Mouse (Mus musculus) MEL (cell line): ENCODE measurements around the gene Hmg20a. TPM values are rescaled to one million over a fixed set of nuclear protein-coding genes. Genes with fewer than 3 reads are reported as not detected.

Experiments used
- DNase-seq: peaks from one replicate; pipeline ENCODE4 v3.0.0; 2011; ENCODE audit warnings: low read depth, low spot score
- H3K27ac ChIP-seq: 2 replicates; pipeline ENCODE4 v1.5.1; 2012; ENCODE audit warnings: low read depth, mild to moderate bottlenecking, control low read depth, low read length, moderate library complexity; ENCODE audit not compliant: control insufficient read depth
- H3K27me3 ChIP-seq, 2 experiments: fragments of 150-350 bp in 1 of 2; sonication (generic) in 1 of 2; 2 replicates each; pipeline ENCODE4 v1.6.1; 2012; ENCODE audit warnings: low read length in 2 of 2, mild to moderate bottlenecking in 2 of 2, improper control_type of control experiment in 1 of 2, moderate library complexity in 1 of 2; ENCODE audit not compliant: insufficient read depth in 2 of 2, control insufficient read depth in 1 of 2
- H3K36me3 ChIP-seq, 2 experiments: 2 replicates each; pipeline ENCODE4 v1.6.1; 2012 to 2014; ENCODE audit warnings: low read length in 2 of 2, improper control_type of control experiment in 1 of 2, inconsistent platforms in 1 of 2, mild to moderate bottlenecking in 1 of 2; ENCODE audit not compliant: insufficient read depth in 2 of 2, control insufficient read depth in 1 of 2
- H3K4me1 ChIP-seq, 2 experiments: fragments of 150-350 bp in 1 of 2; sonication (generic) in 1 of 2; 2 replicates each; pipeline ENCODE4 v1.6.1; 2012; ENCODE audit warnings: low read length in 2 of 2, improper control_type of control experiment in 1 of 2, mild to moderate bottlenecking in 1 of 2; ENCODE audit not compliant: insufficient read depth in 2 of 2, control insufficient read depth in 1 of 2
- H3K4me3 ChIP-seq, 2 experiments: fragments of 150-350 bp in 1 of 2; sonication (generic) in 1 of 2; 2 replicates each; pipeline ENCODE4 v1.5.1; 2012; ENCODE audit warnings: low read depth in 2 of 2, low read length in 2 of 2, mild to moderate bottlenecking in 2 of 2, moderate library complexity in 2 of 2, control low read depth in 1 of 2, improper control_type of control experiment in 1 of 2; ENCODE audit not compliant: control insufficient read depth in 1 of 2, insufficient read depth in 1 of 2
- H3K79me2 ChIP-seq: 2 replicates; pipeline ENCODE4 v1.6.1; 2012; ENCODE audit warnings: mild to moderate bottlenecking, low read length, moderate library complexity; ENCODE audit not compliant: control insufficient read depth, poor library complexity, insufficient read depth
- H3K9ac ChIP-seq: 2 replicates; pipeline ENCODE4 v1.6.1; 2012; ENCODE audit warnings: low read depth, mild to moderate bottlenecking, control low read depth, low read length, moderate library complexity; ENCODE audit not compliant: control insufficient read depth, poor library complexity, severe bottlenecking
- H3K9me3 ChIP-seq: fragments of 150-350 bp; sonication (generic); replicated peaks from 2 replicates; pipeline ENCODE4 v1.6.1; 2012; ENCODE audit warnings: mild to moderate bottlenecking, low read length, improper control_type of control experiment, moderate library complexity; ENCODE audit not compliant: insufficient read depth
- BHLHE40 ChIP-seq: IDR thresholded peaks from 2 replicates; pipeline ENCODE4 v1.6.1; 2012; ENCODE audit warnings: low read depth, mild to moderate bottlenecking, inconsistent platforms, low read length, improper control_type of control experiment, borderline replicate concordance
- CHD1 ChIP-seq: IDR thresholded peaks from 2 replicates; pipeline ENCODE4 v1.6.1; 2012; ENCODE audit warnings: low read depth, mild to moderate bottlenecking, inconsistent platforms, low read length, improper control_type of control experiment
- CTCF ChIP-seq, 3 experiments: IDR thresholded peaks in 2 of 3; conservative IDR thresholded peaks in 1 of 3; 2 replicates each; pipeline ENCODE4 v1.5.1; 2011 to 2012; ENCODE audit warnings: low read length in 3 of 3, low read depth in 2 of 3, mild to moderate bottlenecking in 2 of 3, improper control_type of control experiment in 1 of 3, inconsistent platforms in 1 of 3, mixed read lengths in 1 of 3, moderate library complexity in 1 of 3; ENCODE audit not compliant: control insufficient read depth in 1 of 3, insufficient read depth in 1 of 3, poor library complexity in 1 of 3, severe bottlenecking in 1 of 3
- ELF1 ChIP-seq: IDR thresholded peaks from 2 replicates; pipeline ENCODE4 v1.6.1; 2014; ENCODE audit warnings: low read depth, mild to moderate bottlenecking, inconsistent platforms, low read length, improper control_type of control experiment, moderate library complexity
- GABPA ChIP-seq: IDR thresholded peaks from 2 replicates; pipeline ENCODE4 v1.6.1; 2012; ENCODE audit warnings: low read depth, mild to moderate bottlenecking, inconsistent platforms, low read length, improper control_type of control experiment, moderate library complexity
- GATA1 ChIP-seq: IDR thresholded peaks from 2 replicates; pipeline ENCODE4 v1.6.1; 2011; ENCODE audit warnings: low read depth, low read length, improper control_type of control experiment
- JUND ChIP-seq: IDR thresholded peaks from 2 replicates; pipeline ENCODE4 v1.6.1; 2011; ENCODE audit warnings: low read depth, mild to moderate bottlenecking, improper control_type of control experiment, low read length
- MAX ChIP-seq: IDR thresholded peaks from 2 replicates; pipeline ENCODE4 v1.6.1; 2011; ENCODE audit warnings: low read length, improper control_type of control experiment
- MAZ ChIP-seq: IDR thresholded peaks from 2 replicates; pipeline ENCODE4 v1.6.1; 2012; ENCODE audit warnings: low read depth, mild to moderate bottlenecking, inconsistent platforms, low read length, improper control_type of control experiment
- MXI1 ChIP-seq: IDR thresholded peaks from 2 replicates; pipeline ENCODE4 v1.6.1; 2011; ENCODE audit warnings: mild to moderate bottlenecking, low read depth, low read length, improper control_type of control experiment
- NRF1 ChIP-seq: IDR thresholded peaks from 2 replicates; pipeline ENCODE4 v1.6.1; 2014; ENCODE audit warnings: low read depth, mild to moderate bottlenecking, inconsistent platforms, low read length, improper control_type of control experiment, moderate library complexity; ENCODE audit not compliant: poor library complexity, insufficient read depth, severe bottlenecking
- POLR2A ChIP-seq, 2 experiments: IDR thresholded peaks; 2 replicates each; pipeline ENCODE4 v1.6.1; 2011 to 2012; ENCODE audit warnings: low read length in 2 of 2, mild to moderate bottlenecking in 2 of 2, control low read depth in 1 of 2, improper control_type of control experiment in 1 of 2, low read depth in 1 of 2, moderate library complexity in 1 of 2; ENCODE audit not compliant: control insufficient read depth in 1 of 2, insufficient read depth in 1 of 2, poor library complexity in 1 of 2
- POLR2AphosphoS2 ChIP-seq: IDR thresholded peaks from 2 replicates; pipeline ENCODE4 v1.6.1; 2011; ENCODE audit warnings: low read length, improper control_type of control experiment
- POLR2AphosphoS5 ChIP-seq: IDR thresholded peaks from 2 replicates; pipeline ENCODE4 v1.6.1; 2012; ENCODE audit warnings: low read depth, borderline replicate concordance, mild to moderate bottlenecking, inconsistent platforms, low read length, moderate library complexity, mixed read lengths
- RAD21 ChIP-seq: IDR thresholded peaks from 2 replicates; pipeline ENCODE4 v1.6.1; 2011; ENCODE audit warnings: mild to moderate bottlenecking, low read depth, low read length, improper control_type of control experiment
- SIN3A ChIP-seq: IDR thresholded peaks from 2 replicates; pipeline ENCODE4 v1.6.1; 2012; ENCODE audit warnings: low read length, improper control_type of control experiment, inconsistent platforms
- SMC3 ChIP-seq: IDR thresholded peaks from 2 replicates; pipeline ENCODE4 v1.6.1; 2011; ENCODE audit warnings: low read depth, low read length, improper control_type of control experiment
- TAL1 ChIP-seq: IDR thresholded peaks from 2 replicates; pipeline ENCODE4 v1.6.1; 2012; ENCODE audit warnings: mild to moderate bottlenecking, inconsistent platforms, low read length, moderate library complexity, mixed read lengths
- TBP ChIP-seq: IDR thresholded peaks from 2 replicates; pipeline ENCODE4 v1.8.0; 2011; ENCODE audit warnings: low read depth, low read length, improper control_type of control experiment
- TCF12 ChIP-seq: IDR thresholded peaks from 2 replicates; pipeline ENCODE4 v1.6.1; 2014; ENCODE audit warnings: low read depth, mild to moderate bottlenecking, inconsistent platforms, low read length, improper control_type of control experiment, moderate library complexity
- UBTF ChIP-seq: IDR thresholded peaks from 2 replicates; pipeline ENCODE4 v1.6.1; 2012; ENCODE audit warnings: low read depth, mild to moderate bottlenecking, inconsistent platforms, low read length, improper control_type of control experiment, moderate library complexity, borderline replicate concordance; ENCODE audit not compliant: insufficient read depth
- USF1 ChIP-seq: IDR thresholded peaks from 2 replicates; pipeline ENCODE4 v1.6.1; 2014; ENCODE audit warnings: low read depth, mild to moderate bottlenecking, inconsistent platforms, low read length, improper control_type of control experiment, moderate library complexity
- USF2 ChIP-seq, 2 experiments: IDR thresholded peaks; 2 replicates each; pipeline ENCODE4 v1.6.1; 2011 to 2012; ENCODE audit warnings: improper control_type of control experiment in 2 of 2, low read length in 2 of 2, borderline replicate concordance in 1 of 2, inconsistent platforms in 1 of 2, low read depth in 1 of 2, mild to moderate bottlenecking in 1 of 2; ENCODE audit not compliant: insufficient read depth in 1 of 2
- ZC3H11A ChIP-seq: IDR thresholded peaks from 2 replicates; pipeline ENCODE4 v1.6.1; 2012; ENCODE audit warnings: low read depth, mild to moderate bottlenecking, inconsistent platforms, low read length, improper control_type of control experiment
- ZKSCAN1 ChIP-seq: IDR thresholded peaks from 2 replicates; pipeline ENCODE4 v1.6.1; 2012; ENCODE audit warnings: low read depth, mild to moderate bottlenecking, inconsistent platforms, low read length, improper control_type of control experiment, moderate library complexity
- ZNF384 ChIP-seq: IDR thresholded peaks from 2 replicates; pipeline ENCODE4 v1.6.1; 2012; ENCODE audit warnings: low read depth, mild to moderate bottlenecking, inconsistent platforms, low read length, improper control_type of control experiment
- polyA plus RNA-seq, 2 experiments: library from polyadenylated mRNA; stranded (reverse) in 1 of 2; unstranded in 1 of 2; fragments of >175 nt in 1 of 2; fragments of >200 nt in 1 of 2; gene quantifications; 2 replicates each; pipeline versions ENCODE4 v1.2.1 to v1.2.4; 2012; ENCODE audit warnings: low replicate concordance in 2 of 2, low read depth in 1 of 2; ENCODE audit not compliant: insufficient read length in 2 of 2, insufficient read depth in 1 of 2, missing spikeins in 1 of 2
- total RNA-seq: library from RNA; depleted of rRNA; stranded (reverse); fragments of 300-350 nt; gene quantifications from 2 replicates; pipeline ENCODE4 v1.2.3, GENCODE M21; 2012

Hmg20a gene
- total and polyA plus RNA-seq, 3 experiments = 12.6 to 23.6 TPM; not detected in 1

DNA sequence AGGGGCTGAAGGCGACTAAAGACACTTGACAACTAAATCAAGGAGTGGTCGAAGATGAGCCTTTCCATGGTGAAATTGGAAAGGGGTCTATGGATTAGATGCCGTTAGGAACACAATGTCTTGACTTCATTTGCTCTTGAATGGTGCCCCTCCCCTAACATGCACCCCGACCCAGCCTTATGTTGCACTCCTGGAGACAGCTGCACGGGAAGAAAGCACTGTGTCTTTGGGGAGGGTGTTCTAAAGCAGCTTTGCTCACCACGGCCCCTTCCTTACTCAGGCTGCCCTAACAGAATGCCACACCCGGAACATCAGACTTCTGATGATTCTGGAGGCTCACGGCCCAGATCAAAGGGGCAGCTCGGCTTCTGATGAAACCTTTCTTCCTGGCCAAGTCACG lies 103.9 kb downstream of the Hmg20a start:
- H3K79me2 ChIP-seq = no peaks in the 10 kb centered on the region
- H3K36me3 ChIP-seq = no peaks in the 10 kb centered on the region
- no peaks in the 10 kb centered on the region for H3K4me1 ChIP-seq
- DNase-seq = no peak
- no peak overlapping the region for H3K27ac ChIP-seq
- H3K4me3 ChIP-seq = no peak overlapping the region
- TF ChIP-seq TBP (no peak), USF1 (no peak), TCF12 (no peak), RAD21 (no peak), ZKSCAN1 (no peak), ZC3H11A (no peak), MXI1 (no peak), BHLHE40 (no peak), ZNF384 (no peak), NRF1 (no peak), TAL1 (no peak), CTCF (IDR thresholded peaks at IDR 0.05 in 2 of 3, conservative IDR thresholded peaks at IDR 0.05 in 1 of 3; ENCODE audit: control insufficient read depth in 1 of 3, insufficient read depth in 1 of 3, low read depth in 2 of 3, low read length in 3 of 3, poor library complexity in 1 of 3, severe bottlenecking in 1 of 3) (no peak), JUND (no peak), POLR2AphosphoS5 (no peak), UBTF (no peak), SMC3 (no peak)
- H3K27me3 ChIP-seq = peaks cover 2 to 4% of the 10 kb centered on the region in 2 experiments; a peak in 2 of 4 replicates
- H3K9ac ChIP-seq = no peak overlapping the region
- H3K9me3 ChIP-seq = no peaks in the 10 kb centered on the region

DNA sequence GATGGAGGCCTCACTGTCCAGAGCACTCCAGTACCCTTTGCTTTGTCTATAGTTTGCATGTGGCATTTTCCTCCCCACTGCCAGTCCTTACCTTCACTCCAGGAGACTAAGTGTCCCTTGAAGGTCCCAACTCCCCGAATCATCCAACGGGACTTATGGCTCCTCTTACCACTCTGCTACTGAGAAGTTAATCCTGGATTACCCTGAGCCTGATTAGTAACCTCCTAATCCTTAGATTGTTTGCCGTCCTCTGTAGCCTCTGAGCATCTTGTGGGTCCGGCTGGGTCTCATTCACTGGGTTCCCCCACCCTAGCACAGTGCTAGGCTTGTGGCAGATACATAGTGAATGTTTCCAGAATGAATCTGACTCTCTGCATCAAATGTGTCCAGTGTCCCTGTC lies 109.5 kb downstream of the Hmg20a start:
- no peaks in the 10 kb centered on the region for H3K4me1 ChIP-seq
- no peak overlapping the region for H3K27ac ChIP-seq
- no peak for DNase-seq
- no peaks in the 10 kb centered on the region; a peak in 1 of 4 replicates for H3K27me3 ChIP-seq
- H3K9ac ChIP-seq = no peak overlapping the region
- no peaks in the 10 kb centered on the region for H3K9me3 ChIP-seq
- no peaks in the 10 kb centered on the region for H3K79me2 ChIP-seq
- TF ChIP-seq POLR2AphosphoS2 (no peak), CTCF (IDR thresholded peaks at IDR 0.05 in 2 of 3, conservative IDR thresholded peaks at IDR 0.05 in 1 of 3; ENCODE audit: control insufficient read depth in 1 of 3, insufficient read depth in 1 of 3, low read depth in 2 of 3, low read length in 3 of 3, poor library complexity in 1 of 3, severe bottlenecking in 1 of 3) (no peak), POLR2A (IDR thresholded peaks at IDR 0.05; ENCODE audit: control insufficient read depth in 1 of 2, insufficient read depth in 1 of 2, low read depth in 1 of 2, low read length in 2 of 2, poor library complexity in 1 of 2) (no peak), MAZ (no peak), GATA1 (no peak), USF2 (IDR thresholded peaks at IDR 0.05; ENCODE audit: borderline replicate concordance in 1 of 2, insufficient read depth in 1 of 2, low read depth in 1 of 2, low read length in 2 of 2) (no peak), SIN3A (no peak), GABPA (no peak), MXI1 (no peak), ELF1 (no peak), CHD1 (no peak), TAL1 (no peak), ZKSCAN1 (no peak), MAX (no peak)
- no peaks in the 10 kb centered on the region for H3K36me3 ChIP-seq
- H3K4me3 ChIP-seq = no peak overlapping the region
